Mouse (Mus musculus): ENCODE data around the gene Htr1d.

Htr1d gene

GRCm38 (mm10) chr4:136452286-136452685, 29.0 kb downstream of the Htr1d start:
- no peak for DNase-seq (ENCODE audit: low read depth, low spot score)

- DNase-seq (ENCODE audit: low read depth, low spot score) = no peak
These were observed 29.5 kb downstream of the Htr1d start for GRCm38 (mm10) chr4:136452792-136453191.

GRCm38 (mm10) chr4:136454850-136455260, 31.5 kb downstream of the Htr1d start:
- no peak for DNase-seq (ENCODE audit: low read depth, low spot score)

GRCm38 (mm10) chr4:136456516-136457218, 33.3 kb downstream of the Htr1d start:
- no peak for DNase-seq (ENCODE audit: low read depth, low spot score)

GRCm38 (mm10) chr4:136458276-136458675, 35.0 kb downstream of the Htr1d start:
- no peak for DNase-seq (ENCODE audit: low read depth, low spot score)

GRCm38 (mm10) chr4:136459210-136459609, 35.9 kb downstream of the Htr1d start:
- DNase-seq (ENCODE audit: low read depth, low spot score) = no peak

- no peak for DNase-seq (ENCODE audit: low read depth, low spot score)
These were observed 37.9 kb downstream of the Htr1d start for GRCm38 (mm10) chr4:136461206-136461605.

- DNase-seq (ENCODE audit: low read depth, low spot score) = no peak
These were observed 38.4 kb downstream of the Htr1d start for GRCm38 (mm10) chr4:136461761-136462085.

- peak; percentile 65 for DNase-seq (ENCODE audit: low read depth, low spot score)
These were observed 38.9 kb downstream of the Htr1d start, which contains the start of gene 6030445D17Rik for GRCm38 (mm10) chr4:136462086-136462838. Gene 6030445D17Rik (plus strand): TSS chr4:136462250.

- DNase-seq (ENCODE audit: low read depth, low spot score) = no peak
These were observed 39.5 kb downstream of the Htr1d start for GRCm38 (mm10) chr4:136462839-136463178.

GRCm38 (mm10) chr4:136463436-136463835, 40.1 kb downstream of the Htr1d start:
- DNase-seq (ENCODE audit: low read depth, low spot score) = no peak

GRCm38 (mm10) chr4:136466226-136466625, 42.9 kb downstream of the Htr1d start:
- DNase-seq (ENCODE audit: low read depth, low spot score) = no peak

- DNase-seq (ENCODE audit: low read depth, low spot score) = no peak
These were observed 45.4 kb downstream of the Htr1d start for GRCm38 (mm10) chr4:136468553-136469327.

GRCm38 (mm10) chr4:136469371-136469903, 46.1 kb downstream of the Htr1d start, which contains the start of gene Luzp1:
Gene Luzp1 (plus strand): TSS chr4:136469761.
- peak; percentile 88 for DNase-seq (ENCODE audit: low read depth, low spot score)

GRCm38 (mm10) chr4:136469941-136470346, 46.6 kb downstream of the Htr1d start:
- no peak for DNase-seq (ENCODE audit: low read depth, low spot score)

- no peak for DNase-seq (ENCODE audit: low read depth, low spot score)
These were observed 47.2 kb downstream of the Htr1d start for GRCm38 (mm10) chr4:136470347-136471071.

GRCm38 (mm10) chr4:136476692-136477091, 53.4 kb downstream of the Htr1d start:
- DNase-seq (ENCODE audit: low read depth, low spot score) = no peak

GRCm38 (mm10) chr4:136486549-136486948, 63.2 kb downstream of the Htr1d start:
- no peak for DNase-seq (ENCODE audit: low read depth, low spot score)
